Mouse (Mus musculus): ENCODE measurements at regions not wholly inside any gene's neighbourhood (a gene's known extent, or its start where the extent isn't known, plus 50 kb on each side); places are given as distances from the start of the nearest gene placed in this dataset.

- Histone ChIP-seq H3K4me1 (ENCODE audit: control insufficient read depth, insufficient read depth, low read length) (no peaks in the 10 kb centered on the region), H3K4me3 (ENCODE audit: insufficient read depth, low read depth, low read length) (no peak overlapping the region), H3K27ac (ENCODE audit: insufficient read depth, low read depth, low read length) (no peak overlapping the region)
- TF ChIP-seq POLR2A (IDR thresholded peaks at IDR 0.05; ENCODE audit: insufficient read depth, low read depth, low read length) (no peak), CTCF (IDR thresholded peaks at IDR 0.05; ENCODE audit: insufficient read depth, low read depth, low read length) (no peak)
- WGBS: 48% methylated on average over 2 of the region's 2 CpGs
These were observed 353.1 kb upstream of the Galnt5 start for GRCm38 (mm10) chr2:57644541-57644940.

- Histone ChIP-seq H3K27ac (ENCODE audit: insufficient read depth, low read depth, low read length) (no peak overlapping the region), H3K4me1 (ENCODE audit: control insufficient read depth, insufficient read depth, low read length) (no peaks in the 10 kb centered on the region), H3K4me3 (ENCODE audit: insufficient read depth, low read depth, low read length) (no peak overlapping the region)
- 81% methylated on average over 4 of the region's 4 CpGs for WGBS
- TF ChIP-seq POLR2A (IDR thresholded peaks at IDR 0.05; ENCODE audit: insufficient read depth, low read depth, low read length) (no peak), CTCF (IDR thresholded peaks at IDR 0.05; ENCODE audit: insufficient read depth, low read depth, low read length) (no peak)
These were observed 348.7 kb upstream of the Galnt5 start for GRCm38 (mm10) chr2:57649002-57649401.

- H3K4me1 ChIP-seq (ENCODE audit: control insufficient read depth, insufficient read depth, low read length): no peaks in the 10 kb centered on the region
- no peak overlapping the region for H3K4me3 ChIP-seq (ENCODE audit: insufficient read depth, low read depth, low read length)
- TF ChIP-seq CTCF (IDR thresholded peaks at IDR 0.05; ENCODE audit: insufficient read depth, low read depth, low read length) (no peak), POLR2A (IDR thresholded peaks at IDR 0.05; ENCODE audit: insufficient read depth, low read depth, low read length) (no peak)
- 84% methylated on average over 4 of the region's 4 CpGs for WGBS
- no peak overlapping the region for H3K27ac ChIP-seq (ENCODE audit: insufficient read depth, low read depth, low read length)
These were observed 340.3 kb upstream of the Galnt5 start for GRCm38 (mm10) chr2:57657409-57657808.

- TF ChIP-seq POLR2A (IDR thresholded peaks at IDR 0.05; ENCODE audit: insufficient read depth, low read depth, low read length) (no peak), CTCF (IDR thresholded peaks at IDR 0.05; ENCODE audit: insufficient read depth, low read depth, low read length) (no peak)
- WGBS: 85% methylated on average over 1 of the region's 1 CpGs
- H3K27ac ChIP-seq (ENCODE audit: insufficient read depth, low read depth, low read length): no peak overlapping the region
- H3K4me3 ChIP-seq (ENCODE audit: insufficient read depth, low read depth, low read length): no peak overlapping the region
- no peaks in the 10 kb centered on the region for H3K4me1 ChIP-seq (ENCODE audit: control insufficient read depth, insufficient read depth, low read length)
These were observed 335.8 kb upstream of the Galnt5 start for GRCm38 (mm10) chr2:57661838-57662237.

GRCm38 (mm10) chr2:57672007-57672643, 325.6 kb upstream of the Galnt5 start:
- no peak for TF ChIP-seq CTCF (IDR thresholded peaks at IDR 0.05; ENCODE audit: insufficient read depth, low read depth, low read length)
- no peak for TF ChIP-seq POLR2A (IDR thresholded peaks at IDR 0.05; ENCODE audit: insufficient read depth, low read depth, low read length)
- WGBS: 52% methylated on average over 3 of the region's 3 CpGs
- H3K4me3 ChIP-seq (ENCODE audit: insufficient read depth, low read depth, low read length): no peak overlapping the region
- H3K27ac ChIP-seq (ENCODE audit: insufficient read depth, low read depth, low read length): no peak overlapping the region
- no peaks in the 10 kb centered on the region for H3K4me1 ChIP-seq (ENCODE audit: control insufficient read depth, insufficient read depth, low read length)

- H3K27ac ChIP-seq (ENCODE audit: insufficient read depth, low read depth, low read length): no peak overlapping the region
- WGBS: 76% methylated on average over 3 of the region's 3 CpGs
- TF ChIP-seq CTCF (IDR thresholded peaks at IDR 0.05; ENCODE audit: insufficient read depth, low read depth, low read length) (no peak), POLR2A (IDR thresholded peaks at IDR 0.05; ENCODE audit: insufficient read depth, low read depth, low read length) (no peak)
- H3K4me3 ChIP-seq (ENCODE audit: insufficient read depth, low read depth, low read length): no peak overlapping the region
- H3K4me1 ChIP-seq (ENCODE audit: control insufficient read depth, insufficient read depth, low read length): no peaks in the 10 kb centered on the region
These were observed 307.8 kb upstream of the Galnt5 start for GRCm38 (mm10) chr2:57689877-57690276.

GRCm38 (mm10) chr2:57696992-57697772, 300.5 kb upstream of the Galnt5 start:
- Histone ChIP-seq H3K4me1 (ENCODE audit: control insufficient read depth, insufficient read depth, low read length) (no peaks in the 10 kb centered on the region), H3K27ac (ENCODE audit: insufficient read depth, low read depth, low read length) (no peak overlapping the region), H3K4me3 (ENCODE audit: insufficient read depth, low read depth, low read length) (no peak overlapping the region; the same call in 1 of the 2 replicates)
- no peak for TF ChIP-seq CTCF (IDR thresholded peaks at IDR 0.05; ENCODE audit: insufficient read depth, low read depth, low read length)
- TF ChIP-seq POLR2A (IDR thresholded peaks at IDR 0.05; ENCODE audit: insufficient read depth, low read depth, low read length): no peak
- 29% methylated on average over 11 of the region's 11 CpGs for WGBS

GRCm38 (mm10) chr2:57698659-57699061, 299.0 kb upstream of the Galnt5 start:
- Histone ChIP-seq H3K27ac (ENCODE audit: insufficient read depth, low read depth, low read length) (no peak overlapping the region), H3K4me3 (ENCODE audit: insufficient read depth, low read depth, low read length) (peak overlapping the region; percentile 14; the same call in 1 of the 2 replicates), H3K4me1 (ENCODE audit: control insufficient read depth, insufficient read depth, low read length) (no peaks in the 10 kb centered on the region)
- TF ChIP-seq POLR2A (IDR thresholded peaks at IDR 0.05; ENCODE audit: insufficient read depth, low read depth, low read length) (no peak), CTCF (IDR thresholded peaks at IDR 0.05; ENCODE audit: insufficient read depth, low read depth, low read length) (peak; percentile 43)
- 2% methylated on average over 11 of the region's 11 CpGs for WGBS

GRCm38 (mm10) chr2:57699226-57699625, 298.5 kb upstream of the Galnt5 start:
- WGBS: 27% methylated on average over 4 of the region's 4 CpGs
- no peak overlapping the region for H3K4me3 ChIP-seq (ENCODE audit: insufficient read depth, low read depth, low read length)
- no peak overlapping the region for H3K27ac ChIP-seq (ENCODE audit: insufficient read depth, low read depth, low read length)
- no peaks in the 10 kb centered on the region for H3K4me1 ChIP-seq (ENCODE audit: control insufficient read depth, insufficient read depth, low read length)
- TF ChIP-seq CTCF (IDR thresholded peaks at IDR 0.05; ENCODE audit: insufficient read depth, low read depth, low read length) (no peak), POLR2A (IDR thresholded peaks at IDR 0.05; ENCODE audit: insufficient read depth, low read depth, low read length) (no peak)
